Mouse (Mus musculus): Measurements from ENCODE around the gene Bcar1. TPM values are rescaled to one million over a fixed set of nuclear protein-coding genes. Genes with fewer than 3 reads are reported as not detected.

Gene Bcar1
- 50.2 and 54.2 TPM in 2 replicates for polyA plus RNA-seq (2014; fragmentation: Nextera tagmentation; extraction: Ambion mirVana)

DNA sequence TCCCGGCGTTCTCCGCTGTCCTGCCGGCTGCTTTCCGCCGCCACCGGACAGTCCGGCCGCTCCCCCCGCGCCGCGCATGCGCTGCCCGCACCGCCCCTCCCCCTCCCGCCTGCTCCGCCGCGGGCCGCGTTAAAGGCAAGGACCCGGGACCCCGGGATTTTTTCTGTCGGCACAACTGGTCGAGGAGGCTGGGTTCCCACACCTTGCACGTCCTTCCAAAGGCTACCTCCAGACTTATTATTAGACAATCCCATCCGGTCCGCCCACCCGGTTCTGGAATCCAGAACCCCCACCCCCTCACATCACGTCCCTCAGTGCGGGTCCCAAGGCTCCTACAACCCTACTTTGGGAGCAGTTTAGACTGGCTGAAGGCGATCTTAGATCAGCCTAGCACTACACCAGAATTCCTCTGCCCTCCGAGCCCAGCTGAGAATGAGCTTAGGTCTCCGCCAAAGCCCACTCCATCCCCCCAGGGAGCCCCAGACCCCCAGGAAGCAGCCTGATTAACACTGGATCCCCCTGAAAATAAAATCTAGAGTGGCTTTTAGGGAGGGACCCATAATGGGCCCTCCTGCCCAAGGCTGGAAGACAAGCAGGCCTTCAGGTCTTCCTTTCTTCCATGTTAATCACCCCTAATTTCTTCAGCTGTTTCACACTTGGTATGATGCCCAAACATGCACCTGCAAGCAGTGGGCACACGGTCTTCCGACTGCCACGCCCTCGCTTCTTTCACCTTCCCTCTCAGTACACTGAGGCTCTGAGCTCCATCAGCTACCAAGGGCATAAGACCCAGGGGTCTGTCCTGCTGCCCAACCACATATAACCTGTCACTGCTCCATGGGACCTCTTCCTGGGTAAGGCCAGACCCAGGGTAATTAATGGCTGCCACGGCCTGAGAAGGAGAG, at the start of gene Bcar1:
TSS of gene Bcar1 (minus strand) at position 18 of the 905 bp plus-strand sequence.
- ATAC-seq (replicated peaks; ENCODE audit: low FRiP score, low TSS enrichment, low read depth) (peak; percentile 53), DNase-seq (ENCODE audit: low spot score) (peak; percentile 93)
- no peaks in the 10 kb centered on the region for H3K36me3 ChIP-seq (ENCODE audit: control insufficient read depth, insufficient read depth, low read length)
- peak within 1 kb of the TSS; percentile 81 for H3K4me2 ChIP-seq (ENCODE audit: low read length)
- no peaks in the 10 kb centered on the region for H3K27me3 ChIP-seq (replicated peaks; ENCODE audit: control insufficient read depth, insufficient read depth, low read length)
- H3K4me3 ChIP-seq (ENCODE audit: low read depth, low read length): peak within 1 kb of the TSS; percentile 86
- H3K9ac ChIP-seq (ENCODE audit: low read length): peak within 1 kb of the TSS; percentile 91
- WGBS: 10% methylated on average over 35 of the region's 40 CpGs
- H3K9me3 ChIP-seq (ENCODE audit: control insufficient read depth, low read length): no peaks in the 10 kb centered on the region
- H3K4me1 ChIP-seq (replicated peaks; ENCODE audit: control insufficient read depth, insufficient read depth, low read length): peaks cover 66% of the 10 kb centered on the region
- peak within 1 kb of the TSS; percentile 78 for H3K27ac ChIP-seq (ENCODE audit: low read depth)

DNA sequence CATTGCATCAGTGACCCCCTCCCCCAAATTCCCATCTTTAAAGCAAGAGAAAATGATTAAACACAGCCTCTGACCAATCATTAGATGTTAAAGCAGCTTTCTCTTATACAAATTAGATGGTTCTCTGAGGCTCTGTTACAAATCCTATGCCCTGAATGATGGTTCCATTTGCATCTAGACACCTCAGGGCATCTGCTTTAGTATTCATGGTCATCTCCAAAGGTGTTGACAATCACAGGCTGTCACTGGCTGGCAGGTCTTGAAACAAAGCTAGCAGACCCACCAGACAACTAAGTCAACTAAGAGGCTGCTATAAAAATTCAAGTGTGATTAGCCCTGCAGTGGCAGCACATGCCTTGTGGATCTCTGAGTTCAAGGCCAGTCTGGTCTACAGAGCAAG, 46.0 kb upstream of the Bcar1 start:
- H3K4me2 ChIP-seq (ENCODE audit: low read length): no peak overlapping the region
- DNase-seq (ENCODE audit: low spot score): no peak
- H3K4me1 ChIP-seq (replicated peaks; ENCODE audit: control insufficient read depth, insufficient read depth, low read length): peaks cover 29% of the 10 kb centered on the region
- no peaks in the 10 kb centered on the region for H3K9me3 ChIP-seq (ENCODE audit: control insufficient read depth, low read length)
- H3K4me3 ChIP-seq (ENCODE audit: low read depth, low read length): no peak overlapping the region
- ATAC-seq (replicated peaks; ENCODE audit: low FRiP score, low TSS enrichment, low read depth): no peak
- H3K27me3 ChIP-seq (replicated peaks; ENCODE audit: control insufficient read depth, insufficient read depth, low read length): no peaks in the 10 kb centered on the region
- no peak overlapping the region for H3K9ac ChIP-seq (ENCODE audit: low read length)
- H3K36me3 ChIP-seq (ENCODE audit: control insufficient read depth, insufficient read depth, low read length): 0 out of 2 replicates have a peak, but pooled peaks cover 4% of the 10 kb centered on the region
- no peak overlapping the region for H3K27ac ChIP-seq (ENCODE audit: low read depth)

DNA sequence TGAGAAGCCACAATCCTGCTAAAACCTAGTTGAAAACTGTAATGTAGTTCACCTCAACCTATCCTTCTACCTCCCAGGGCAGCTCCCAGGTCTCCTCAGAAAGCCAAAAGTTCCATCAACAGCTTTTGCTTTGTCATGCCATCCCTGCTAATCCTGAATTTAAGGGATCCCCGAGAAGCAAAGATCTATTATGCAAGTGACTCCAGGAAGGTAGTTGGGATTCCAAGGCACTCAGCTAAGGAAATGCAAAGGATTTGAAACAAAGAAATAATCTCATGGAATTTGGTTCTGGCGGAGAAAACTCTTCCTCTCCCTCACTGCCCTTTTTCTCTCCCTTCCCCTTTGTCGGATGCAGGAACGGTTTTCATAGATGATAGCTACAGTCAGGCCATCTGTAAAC, 45.6 kb upstream of the Bcar1 start:
- Histone ChIP-seq H3K36me3 (ENCODE audit: control insufficient read depth, insufficient read depth, low read length) (peaks cover 5% of the 10 kb centered on the region; the same call in 1 of the 2 replicates), H3K27me3 (replicated peaks; ENCODE audit: control insufficient read depth, insufficient read depth, low read length) (no peaks in the 10 kb centered on the region), H3K27ac (ENCODE audit: low read depth) (no peak overlapping the region), H3K9ac (ENCODE audit: low read length) (no peak overlapping the region), H3K4me1 (replicated peaks; ENCODE audit: control insufficient read depth, insufficient read depth, low read length) (peaks cover 25% of the 10 kb centered on the region), H3K4me2 (ENCODE audit: low read length) (no peak overlapping the region), H3K4me3 (ENCODE audit: low read depth, low read length) (no peak overlapping the region), H3K9me3 (ENCODE audit: control insufficient read depth, low read length) (no peaks in the 10 kb centered on the region)
- DNase-seq (ENCODE audit: low spot score) (no peak), ATAC-seq (replicated peaks; ENCODE audit: low FRiP score, low TSS enrichment, low read depth) (no peak)
- 48% methylated on average over 4 of the region's 4 CpGs for WGBS

GRCm38 (mm10) chr8:111788497-111788896, 44.9 kb upstream of the Bcar1 start:
- Histone ChIP-seq H3K4me2 (ENCODE audit: low read length) (no peak overlapping the region), H3K4me3 (ENCODE audit: low read depth, low read length) (no peak overlapping the region), H3K4me1 (replicated peaks; ENCODE audit: control insufficient read depth, insufficient read depth, low read length) (peaks cover 18% of the 10 kb centered on the region), H3K36me3 (ENCODE audit: control insufficient read depth, insufficient read depth, low read length) (peaks cover 9% of the 10 kb centered on the region; the same call in 1 of the 2 replicates), H3K9me3 (ENCODE audit: control insufficient read depth, low read length) (no peaks in the 10 kb centered on the region), H3K9ac (ENCODE audit: low read length) (no peak overlapping the region), H3K27me3 (replicated peaks; ENCODE audit: control insufficient read depth, insufficient read depth, low read length) (no peaks in the 10 kb centered on the region), H3K27ac (ENCODE audit: low read depth) (no peak overlapping the region)
- no peak for DNase-seq (ENCODE audit: low spot score)
- no peak for ATAC-seq (replicated peaks; ENCODE audit: low FRiP score, low TSS enrichment, low read depth)
- WGBS: 63% methylated on average over 3 of the region's 3 CpGs

DNA sequence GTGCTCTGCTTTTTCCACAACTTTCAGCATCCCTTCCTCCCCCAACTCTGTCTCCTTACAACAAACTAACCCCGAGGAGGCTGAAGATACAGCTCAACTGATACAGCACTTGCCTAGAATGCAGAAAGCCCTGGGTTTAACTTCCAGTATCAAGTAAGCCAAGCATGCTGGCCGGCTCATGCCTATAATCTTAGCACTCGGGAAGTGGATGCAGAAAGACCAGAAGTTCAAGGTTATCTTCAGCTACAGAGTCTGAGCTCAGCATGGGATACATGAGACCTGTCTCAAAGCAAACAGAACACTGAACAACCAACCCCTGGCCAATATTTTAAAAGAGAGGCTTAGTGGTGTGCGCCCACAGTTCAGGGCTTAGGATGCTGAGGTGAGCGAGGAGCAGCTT, 44.5 kb upstream of the Bcar1 start:
- Histone ChIP-seq H3K27ac (ENCODE audit: low read depth) (no peak overlapping the region), H3K4me1 (replicated peaks; ENCODE audit: control insufficient read depth, insufficient read depth, low read length) (peaks cover 14% of the 10 kb centered on the region), H3K9me3 (ENCODE audit: control insufficient read depth, low read length) (no peaks in the 10 kb centered on the region), H3K36me3 (ENCODE audit: control insufficient read depth, insufficient read depth, low read length) (peaks cover 9% of the 10 kb centered on the region; the same call in 1 of the 2 replicates), H3K4me3 (ENCODE audit: low read depth, low read length) (no peak overlapping the region), H3K9ac (ENCODE audit: low read length) (no peak overlapping the region), H3K4me2 (ENCODE audit: low read length) (no peak overlapping the region), H3K27me3 (replicated peaks; ENCODE audit: control insufficient read depth, insufficient read depth, low read length) (no peaks in the 10 kb centered on the region)
- DNase-seq (ENCODE audit: low spot score) (no peak), ATAC-seq (replicated peaks; ENCODE audit: low FRiP score, low TSS enrichment, low read depth) (no peak)
- 72% methylated on average over 5 of the region's 5 CpGs for WGBS

DNA sequence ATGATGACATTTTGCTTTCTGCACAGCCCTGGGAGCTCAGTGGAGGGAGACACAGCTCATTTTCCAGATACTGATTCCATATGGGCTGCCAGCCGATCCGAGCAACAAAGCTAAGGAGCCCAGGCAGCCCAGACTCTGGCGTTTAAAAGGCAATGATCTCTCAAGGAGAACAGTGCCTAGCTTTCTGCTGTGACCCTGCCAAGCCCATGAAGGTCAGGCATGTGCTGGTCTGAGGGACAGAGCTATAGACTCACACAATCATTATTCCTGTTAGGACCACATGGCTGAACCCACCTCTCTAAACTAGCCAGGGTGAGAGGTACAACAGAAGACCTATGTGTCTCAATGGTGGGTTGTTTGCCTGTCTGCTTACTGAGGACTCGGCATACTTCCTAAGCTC, 44.1 kb upstream of the Bcar1 start:
- Histone ChIP-seq H3K9ac (ENCODE audit: low read length) (no peak overlapping the region), H3K4me1 (replicated peaks; ENCODE audit: control insufficient read depth, insufficient read depth, low read length) (peaks cover 10% of the 10 kb centered on the region; the same call in 1 of the 2 replicates), H3K27ac (ENCODE audit: low read depth) (0 out of 2 replicates have a peak overlapping the region, but pooled peaks have one; percentile 29), H3K36me3 (ENCODE audit: control insufficient read depth, insufficient read depth, low read length) (peaks cover 9% of the 10 kb centered on the region; the same call in 1 of the 2 replicates), H3K4me2 (ENCODE audit: low read length) (no peak overlapping the region), H3K9me3 (ENCODE audit: control insufficient read depth, low read length) (no peaks in the 10 kb centered on the region), H3K4me3 (ENCODE audit: low read depth, low read length) (no peak overlapping the region), H3K27me3 (replicated peaks; ENCODE audit: control insufficient read depth, insufficient read depth, low read length) (no peaks in the 10 kb centered on the region)
- ATAC-seq (replicated peaks; ENCODE audit: low FRiP score, low TSS enrichment, low read depth): no peak
- DNase-seq (ENCODE audit: low spot score): no peak
- WGBS: 44% methylated on average over 4 of the region's 4 CpGs

DNA sequence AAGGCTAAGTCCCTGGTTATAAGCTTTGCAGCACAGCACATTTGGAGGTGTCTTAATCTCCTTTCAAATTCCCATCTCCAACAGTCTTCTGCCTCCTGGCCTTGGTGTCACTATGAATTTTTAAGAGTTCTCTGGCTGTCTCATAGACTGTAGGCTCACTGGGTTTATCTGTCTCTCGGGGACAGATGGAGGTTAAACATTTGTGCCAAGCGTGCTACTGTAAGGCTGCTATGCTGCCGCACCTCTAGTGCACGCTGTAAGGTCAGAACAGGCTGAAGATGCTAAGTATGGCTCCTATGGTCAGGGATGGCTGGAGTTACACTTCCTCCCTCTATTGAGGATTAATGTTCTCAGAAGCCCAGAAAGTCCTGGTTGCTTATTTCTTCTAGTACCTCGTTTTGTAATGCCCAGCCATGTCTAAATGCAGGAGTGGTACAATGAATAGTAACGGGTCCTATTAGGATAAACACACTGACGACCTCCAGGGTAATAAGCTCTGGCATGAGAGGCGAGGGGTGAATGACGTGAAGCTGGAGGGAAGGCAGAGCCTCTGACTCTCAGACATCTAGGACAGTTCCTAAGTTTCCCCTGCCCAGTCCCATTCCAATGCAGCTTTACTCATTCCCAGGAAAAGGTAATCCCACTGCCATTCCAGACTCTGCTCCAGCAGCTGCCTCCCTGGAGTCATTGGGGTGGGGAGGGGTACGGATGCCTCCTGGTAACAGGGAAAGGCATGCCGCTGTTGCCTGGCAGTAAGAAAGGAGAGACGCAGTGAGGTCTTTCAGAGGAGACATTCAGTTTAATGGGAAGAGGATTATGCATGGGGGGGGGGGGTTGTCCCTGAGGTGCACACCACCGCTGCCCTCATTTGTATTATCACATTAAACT, 43.3 kb upstream of the Bcar1 start:
- ATAC-seq (replicated peaks; ENCODE audit: low FRiP score, low TSS enrichment, low read depth): no peak
- Histone ChIP-seq H3K4me2 (ENCODE audit: low read length) (no peak overlapping the region), H3K27me3 (replicated peaks; ENCODE audit: control insufficient read depth, insufficient read depth, low read length) (no peaks in the 10 kb centered on the region), H3K27ac (ENCODE audit: low read depth) (no peak overlapping the region), H3K4me3 (ENCODE audit: low read depth, low read length) (no peak overlapping the region), H3K9ac (ENCODE audit: low read length) (no peak overlapping the region), H3K4me1 (replicated peaks; ENCODE audit: control insufficient read depth, insufficient read depth, low read length) (peaks cover 7% of the 10 kb centered on the region; the same call in 1 of the 2 replicates), H3K36me3 (ENCODE audit: control insufficient read depth, insufficient read depth, low read length) (peaks cover 8% of the 10 kb centered on the region; the same call in 1 of the 2 replicates), H3K9me3 (ENCODE audit: control insufficient read depth, low read length) (no peaks in the 10 kb centered on the region)
- WGBS: 57% methylated on average over 13 of the region's 13 CpGs
- no peak for DNase-seq (ENCODE audit: low spot score)

DNA sequence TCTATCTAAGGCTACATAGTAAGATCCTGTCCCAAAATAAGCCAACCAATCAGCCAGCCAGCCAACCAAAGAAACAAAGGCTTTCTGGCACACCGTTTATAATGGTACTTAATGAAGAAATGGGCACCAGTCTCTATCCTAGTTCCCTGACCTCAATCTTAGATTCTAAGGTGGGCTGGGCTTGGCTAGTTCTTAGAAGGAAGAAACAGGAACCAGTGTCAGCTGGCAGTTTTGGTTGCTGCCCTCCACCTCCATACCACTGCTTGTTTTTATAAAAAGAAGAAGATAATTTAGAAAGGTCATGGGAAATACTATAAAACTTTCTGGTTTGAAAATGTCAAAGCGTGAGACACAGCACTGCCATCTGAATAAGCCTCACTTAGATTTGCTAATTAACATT, 42.5 kb upstream of the Bcar1 start:
- Histone ChIP-seq H3K9me3 (ENCODE audit: control insufficient read depth, low read length) (no peaks in the 10 kb centered on the region), H3K36me3 (ENCODE audit: control insufficient read depth, insufficient read depth, low read length) (peaks cover 5% of the 10 kb centered on the region; the same call in 1 of the 2 replicates), H3K27me3 (replicated peaks; ENCODE audit: control insufficient read depth, insufficient read depth, low read length) (no peaks in the 10 kb centered on the region), H3K9ac (ENCODE audit: low read length) (no peak overlapping the region), H3K4me2 (ENCODE audit: low read length) (no peak overlapping the region), H3K4me3 (ENCODE audit: low read depth, low read length) (no peak overlapping the region), H3K27ac (ENCODE audit: low read depth) (no peak overlapping the region), H3K4me1 (replicated peaks; ENCODE audit: control insufficient read depth, insufficient read depth, low read length) (peaks cover 7% of the 10 kb centered on the region; the same call in 1 of the 2 replicates)
- 95% methylated on average over 2 of the region's 2 CpGs for WGBS
- ATAC-seq (replicated peaks; ENCODE audit: low FRiP score, low TSS enrichment, low read depth) (no peak), DNase-seq (ENCODE audit: low spot score) (no peak)
